Mouse (Mus musculus) splenic B cell, adult 2 months (primary cell): ENCODE data around the gene Samd14.
A peak's percentile ranks its signal among the peaks of the same experiment; 100 is the strongest.

Source experiments
- DNase-seq: peaks from one replicate; pipeline ENCODE4 v3.0.0-alpha.2; 2011; ENCODE audit warnings: low read depth, low spot score
- H3K27me3 ChIP-seq: 2 replicates; pipeline ENCODE4 v1.6.1; 2012; ENCODE audit warnings: mild to moderate bottlenecking, low read length, moderate library complexity, mixed read lengths; ENCODE audit not compliant: control insufficient read depth, poor library complexity, insufficient read depth, severe bottlenecking
- H3K36me3 ChIP-seq: 2 replicates; pipeline ENCODE4 v1.6.1; 2012; ENCODE audit warnings: mild to moderate bottlenecking, low read length, moderate library complexity, mixed read lengths; ENCODE audit not compliant: control insufficient read depth, poor library complexity, insufficient read depth, severe bottlenecking

The Samd14 gene

GRCm38 (mm10) chr11:94994947-94995772, 14.5 kb upstream of the Samd14 start:
- Histone ChIP-seq H3K27me3 (no peaks in the 10 kb centered on the region), H3K36me3 (no peaks in the 10 kb centered on the region; the same call in 1 of the 2 replicates)
- no peak for DNase-seq

GRCm38 (mm10) chr11:94996101-94996500, 13.6 kb upstream of the Samd14 start:
- no peaks in the 10 kb centered on the region for H3K27me3 ChIP-seq
- no peak for DNase-seq
- no peaks in the 10 kb centered on the region; the same call in 1 of the 2 replicates for H3K36me3 ChIP-seq

GRCm38 (mm10) chr11:94996984-94997383, 12.7 kb upstream of the Samd14 start:
- DNase-seq: no peak
- Histone ChIP-seq H3K27me3 (no peaks in the 10 kb centered on the region), H3K36me3 (no peaks in the 10 kb centered on the region; the same call in 1 of the 2 replicates)

GRCm38 (mm10) chr11:94997596-94997995, 12.1 kb upstream of the Samd14 start:
- H3K27me3 ChIP-seq: no peaks in the 10 kb centered on the region
- no peak for DNase-seq
- H3K36me3 ChIP-seq: peaks cover 3% of the 10 kb centered on the region

- H3K27me3 ChIP-seq: no peaks in the 10 kb centered on the region
- H3K36me3 ChIP-seq: peaks cover 3% of the 10 kb centered on the region
- DNase-seq: no peak
Observed at GRCm38 (mm10) chr11:94998041-94998531, 11.6 kb upstream of the Samd14 start.

GRCm38 (mm10) chr11:95000128-95000527, 9.6 kb upstream of the Samd14 start:
- DNase-seq: no peak
- peaks cover 3% of the 10 kb centered on the region for H3K36me3 ChIP-seq
- H3K27me3 ChIP-seq: no peaks in the 10 kb centered on the region

- DNase-seq: peak; percentile 35
- H3K36me3 ChIP-seq: peaks cover 3% of the 10 kb centered on the region
Observed at GRCm38 (mm10) chr11:95000548-95000947, 9.1 kb upstream of the Samd14 start.

GRCm38 (mm10) chr11:95001058-95001457, 8.6 kb upstream of the Samd14 start:
- no peaks in the 10 kb centered on the region for H3K27me3 ChIP-seq
- H3K36me3 ChIP-seq: peaks cover 3% of the 10 kb centered on the region
- peak; percentile 76 for DNase-seq

More at GRCm38 (mm10) chr11:95000548-95000947, 9.1 kb upstream of the Samd14 start:
- H3K27me3 ChIP-seq: no peaks in the 10 kb centered on the region

GRCm38 (mm10) chr11:95001584-95002347, 7.9 kb upstream of the Samd14 start:
- H3K36me3 ChIP-seq: peaks cover 3% of the 10 kb centered on the region
- no peak for DNase-seq
- H3K27me3 ChIP-seq: no peaks in the 10 kb centered on the region

- DNase-seq: no peak
- H3K36me3 ChIP-seq: peaks cover 3% of the 10 kb centered on the region
- no peaks in the 10 kb centered on the region for H3K27me3 ChIP-seq
Observed at GRCm38 (mm10) chr11:95002705-95003104, 7.0 kb upstream of the Samd14 start.

GRCm38 (mm10) chr11:95004136-95004936, 5.3 kb upstream of the Samd14 start:
- no peak for DNase-seq
- Histone ChIP-seq H3K36me3 (peaks cover 3% of the 10 kb centered on the region), H3K27me3 (no peaks in the 10 kb centered on the region; the same call in 1 of the 2 replicates)

GRCm38 (mm10) chr11:95004937-95005198, 4.8 kb upstream of the Samd14 start:
- Histone ChIP-seq H3K27me3 (no peaks in the 10 kb centered on the region; the same call in none of the 2 replicates), H3K36me3 (peaks cover 3% of the 10 kb centered on the region)
- DNase-seq: no peak

GRCm38 (mm10) chr11:95006038-95006437, 3.6 kb upstream of the Samd14 start:
- Histone ChIP-seq H3K36me3 (peaks cover 3% of the 10 kb centered on the region), H3K27me3 (no peaks in the 10 kb centered on the region; the same call in none of the 2 replicates)
- DNase-seq: no peak

GRCm38 (mm10) chr11:95006525-95007219, 3.0 kb upstream of the Samd14 start:
- peak; percentile 78 for DNase-seq
- Histone ChIP-seq H3K27me3 (no peaks in the 10 kb centered on the region; the same call in none of the 2 replicates), H3K36me3 (peaks cover 3% of the 10 kb centered on the region)
